Mouse (Mus musculus) liver, embryonic 13.5 days (tissue): ENCODE measurements around the gene Bbox1. TPM values are rescaled to one million over a fixed set of nuclear protein-coding genes. Genes with fewer than 3 reads are reported as not detected.

Experiments used
- ATAC-seq: fragments of 200-750 bp; cut with Nextera tagmentation; 2 replicates; pipeline ENCODE4 v1.8.0; 2017; ENCODE audit warnings: low read depth, mild to moderate bottlenecking, moderate number of reproducible peaks, moderate library complexity
- DNase-seq: peaks from one replicate; pipeline ENCODE4 v3.0.0; 2022
- H3K27ac ChIP-seq: fragments of 300-500 bp; sonication (generic); 2 replicates; pipeline ENCODE4 v1.5.1; 2015; ENCODE audit warnings: moderate library complexity, mild to moderate bottlenecking, inconsistent platforms
- H3K27me3 ChIP-seq: fragments of 300-500 bp; sonication (generic); 2 replicates; pipeline ENCODE4 v1.6.1; 2015; ENCODE audit warnings: mild to moderate bottlenecking, inconsistent platforms
- H3K36me3 ChIP-seq: fragments of 300-500 bp; sonication (generic); 2 replicates; pipeline ENCODE4 v1.6.1; 2015; ENCODE audit warnings: mild to moderate bottlenecking, inconsistent platforms
- H3K4me1 ChIP-seq: fragments of 300-500 bp; sonication (generic); replicated peaks from 2 replicates; pipeline ENCODE4 v1.6.1; 2015; ENCODE audit warnings: inconsistent platforms
- H3K4me2 ChIP-seq: fragments of 300-500 bp; sonication (generic); 2 replicates; pipeline ENCODE4 v1.6.1; 2015; ENCODE audit warnings: inconsistent platforms, mild to moderate bottlenecking, moderate library complexity
- H3K4me3 ChIP-seq: fragments of 300-500 bp; sonication (generic); replicated peaks from 2 replicates; pipeline ENCODE4 v1.5.1; 2015; ENCODE audit warnings: mild to moderate bottlenecking, inconsistent platforms
- H3K9ac ChIP-seq: fragments of 300-500 bp; sonication (generic); 2 replicates; pipeline ENCODE4 v1.6.1; 2015; ENCODE audit warnings: mild to moderate bottlenecking, inconsistent platforms
- H3K9me3 ChIP-seq: fragments of 300-500 bp; sonication (generic); replicated peaks from 2 replicates; pipeline ENCODE4 v1.6.1; 2016; ENCODE audit warnings: inconsistent platforms
- WGBS: fragments of 180-500 bp; shearing (Covaris S2); methylation state at CpG from one replicate; pipeline ENCODE4 v1.1.7; 2015; ENCODE audit not compliant: insufficient replicate concordance; 5-methylcytosine and 5-hydroxymethylcytosine counted together
- polyA plus RNA-seq: library from polyadenylated mRNA; unstranded; fragments of >200 nt; fragmentation: Nextera tagmentation; extraction: Ambion mirVana; gene quantifications from 2 replicates; pipeline ENCODE4 v1.2.1, GENCODE M21; 2015

The Bbox1 gene
- polyA plus RNA-seq = 3.2 and 3.3 TPM in 2 replicates

- DNase-seq (no peak), ATAC-seq (peak; percentile 47; the same call in 1 of the 2 replicates)
- no peak within 1 kb of the TSS for H3K4me3 ChIP-seq
- H3K27ac ChIP-seq = no peak within 1 kb of the TSS
- H3K36me3 ChIP-seq = no peaks in the 10 kb centered on the region
- no peaks in the 10 kb centered on the region for H3K4me1 ChIP-seq
- H3K9ac ChIP-seq = no peak within 1 kb of the TSS
- H3K27me3 ChIP-seq = no peaks in the 10 kb centered on the region
- no peak within 1 kb of the TSS for H3K4me2 ChIP-seq
- 73% methylated on average over 6 of the region's 6 CpGs for WGBS
- no peaks in the 10 kb centered on the region for H3K9me3 ChIP-seq
Observed at GRCm38 (mm10) chr2:110314509-110315155, at the start of gene Bbox1. Bbox1 (minus strand) TSS chr2:110314560.

GRCm38 (mm10) chr2:110363855-110364254 lies 49.5 kb upstream of the Bbox1 start:
- Histone ChIP-seq H3K4me3 (no peak overlapping the region), H3K4me1 (no peaks in the 10 kb centered on the region), H3K4me2 (no peak overlapping the region), H3K36me3 (no peaks in the 10 kb centered on the region), H3K27ac (no peak overlapping the region), H3K27me3 (peaks cover 12% of the 10 kb centered on the region), H3K9me3 (no peaks in the 10 kb centered on the region), H3K9ac (no peak overlapping the region)
- ATAC-seq = no peak
- 55% methylated on average over 3 of the region's 3 CpGs for WGBS
- DNase-seq = no peak

- peak within 1 kb of the TSS; percentile 47 for H3K4me2 ChIP-seq
- H3K4me1 ChIP-seq = no peaks in the 10 kb centered on the region
- no peak for DNase-seq
- peak within 1 kb of the TSS; percentile 19 for H3K4me3 ChIP-seq
- 4% methylated on average over 33 of the region's 33 CpGs for WGBS
- peaks cover 12% of the 10 kb centered on the region for H3K27me3 ChIP-seq
- peak; percentile 50; the same call in 1 of the 2 replicates for ATAC-seq
- no peak within 1 kb of the TSS for H3K27ac ChIP-seq
- no peaks in the 10 kb centered on the region for H3K9me3 ChIP-seq
- no peak within 1 kb of the TSS for H3K9ac ChIP-seq
- H3K36me3 ChIP-seq = no peaks in the 10 kb centered on the region
Observed at GRCm38 (mm10) chr2:110362432-110363283, 48.3 kb upstream of the Bbox1 start, which contains the start of gene Fibin. Fibin (minus strand) TSS chr2:110363183.

- ATAC-seq = no peak
- H3K4me3 ChIP-seq = no peak overlapping the region
- H3K36me3 ChIP-seq = no peaks in the 10 kb centered on the region
- no peak overlapping the region for H3K9ac ChIP-seq
- H3K4me1 ChIP-seq = no peaks in the 10 kb centered on the region
- 67% methylated on average over 5 of the region's 5 CpGs for WGBS
- no peak for DNase-seq
- H3K27ac ChIP-seq = no peak overlapping the region
- no peaks in the 10 kb centered on the region for H3K9me3 ChIP-seq
- no peaks in the 10 kb centered on the region for H3K27me3 ChIP-seq
- no peak overlapping the region for H3K4me2 ChIP-seq
Observed at GRCm38 (mm10) chr2:110353302-110353970, 39.1 kb upstream of the Bbox1 start.

GRCm38 (mm10) chr2:110351843-110352251 lies 37.5 kb upstream of the Bbox1 start:
- H3K4me3 ChIP-seq = no peak overlapping the region
- DNase-seq (no peak), ATAC-seq (no peak)
- H3K4me2 ChIP-seq = no peak overlapping the region
- H3K27ac ChIP-seq = no peak overlapping the region
- no peak overlapping the region for H3K9ac ChIP-seq
- H3K36me3 ChIP-seq = no peaks in the 10 kb centered on the region
- no peaks in the 10 kb centered on the region for H3K9me3 ChIP-seq
- no peaks in the 10 kb centered on the region for H3K4me1 ChIP-seq
- no peaks in the 10 kb centered on the region for H3K27me3 ChIP-seq
- WGBS = 53% methylated on average over 5 of the region's 5 CpGs

GRCm38 (mm10) chr2:110351406-110351805 lies 37.0 kb upstream of the Bbox1 start:
- no peaks in the 10 kb centered on the region for H3K4me1 ChIP-seq
- no peaks in the 10 kb centered on the region for H3K9me3 ChIP-seq
- 49% methylated on average over 1 of the region's 1 CpGs for WGBS
- H3K27ac ChIP-seq = no peak overlapping the region
- no peak overlapping the region for H3K4me3 ChIP-seq
- H3K27me3 ChIP-seq = no peaks in the 10 kb centered on the region
- no peak for DNase-seq
- H3K4me2 ChIP-seq = no peak overlapping the region
- no peak for ATAC-seq
- H3K9ac ChIP-seq = no peak overlapping the region
- no peaks in the 10 kb centered on the region for H3K36me3 ChIP-seq

GRCm38 (mm10) chr2:110328953-110329352 lies 14.6 kb upstream of the Bbox1 start:
- H3K9ac ChIP-seq = no peak overlapping the region
- no peaks in the 10 kb centered on the region for H3K36me3 ChIP-seq
- H3K4me1 ChIP-seq = no peaks in the 10 kb centered on the region
- H3K4me2 ChIP-seq = no peak overlapping the region
- no peak overlapping the region for H3K27ac ChIP-seq
- H3K4me3 ChIP-seq = no peak overlapping the region
- DNase-seq (no peak), ATAC-seq (no peak)
- H3K27me3 ChIP-seq = no peaks in the 10 kb centered on the region
- H3K9me3 ChIP-seq = no peaks in the 10 kb centered on the region

- no peak overlapping the region for H3K4me3 ChIP-seq
- no peak for ATAC-seq
- DNase-seq = no peak
- WGBS = 67% methylated on average over 4 of the region's 4 CpGs
- H3K9me3 ChIP-seq = no peaks in the 10 kb centered on the region
- no peak overlapping the region for H3K27ac ChIP-seq
- H3K27me3 ChIP-seq = no peaks in the 10 kb centered on the region
- H3K36me3 ChIP-seq = no peaks in the 10 kb centered on the region
- H3K4me2 ChIP-seq = no peak overlapping the region
- no peak overlapping the region for H3K9ac ChIP-seq
- no peaks in the 10 kb centered on the region for H3K4me1 ChIP-seq
Observed at GRCm38 (mm10) chr2:110319949-110320348, 5.6 kb upstream of the Bbox1 start.

GRCm38 (mm10) chr2:110319266-110319665 lies 4.9 kb upstream of the Bbox1 start:
- Histone ChIP-seq H3K27ac (no peak overlapping the region), H3K4me3 (no peak overlapping the region), H3K36me3 (no peaks in the 10 kb centered on the region), H3K27me3 (no peaks in the 10 kb centered on the region), H3K4me1 (no peaks in the 10 kb centered on the region), H3K9ac (no peak overlapping the region), H3K9me3 (no peaks in the 10 kb centered on the region), H3K4me2 (no peak overlapping the region)
- 45% methylated on average over 1 of the region's 1 CpGs for WGBS
- ATAC-seq (no peak), DNase-seq (no peak)

GRCm38 (mm10) chr2:110318719-110319118 lies 4.4 kb upstream of the Bbox1 start:
- Histone ChIP-seq H3K27me3 (no peaks in the 10 kb centered on the region), H3K9me3 (no peaks in the 10 kb centered on the region), H3K9ac (no peak overlapping the region), H3K4me1 (no peaks in the 10 kb centered on the region), H3K36me3 (no peaks in the 10 kb centered on the region), H3K4me2 (no peak overlapping the region), H3K27ac (no peak overlapping the region), H3K4me3 (no peak overlapping the region)
- no peak for DNase-seq
- WGBS = 43% methylated on average over 1 of the region's 1 CpGs
- ATAC-seq = no peak

- Histone ChIP-seq H3K4me2 (no peak overlapping the region), H3K9ac (no peak overlapping the region), H3K36me3 (no peaks in the 10 kb centered on the region), H3K9me3 (no peaks in the 10 kb centered on the region), H3K4me1 (no peaks in the 10 kb centered on the region), H3K27ac (no peak overlapping the region), H3K4me3 (no peak overlapping the region), H3K27me3 (no peaks in the 10 kb centered on the region)
- 21% methylated on average over 3 of the region's 3 CpGs for WGBS
- ATAC-seq = 0 out of 2 replicates have a peak, but pooled peaks have one; percentile 36
- DNase-seq = no peak
Observed at GRCm38 (mm10) chr2:110316116-110316883, 1.9 kb upstream of the Bbox1 start.
